Mouse (Mus musculus) C2C12 (cell line): ENCODE measurements around the gene Galnt17.

Source experiments
- CEBPB ChIP-seq: IDR thresholded peaks from one replicate; pipeline ENCODE4 v1.6.1; 2011; ENCODE audit warnings: low read depth, mild to moderate bottlenecking, control low read depth, moderate library complexity
- CTCF ChIP-seq: IDR thresholded peaks from one replicate; pipeline ENCODE4 v1.5.1; 2011; ENCODE audit not compliant: control insufficient read depth, insufficient read depth, insufficient read length
- FOSL1 ChIP-seq: IDR thresholded peaks from one replicate; pipeline ENCODE4 v1.8.0; 2011; ENCODE audit warnings: mild to moderate bottlenecking, low read length; ENCODE audit not compliant: poor library complexity, insufficient read depth, severe bottlenecking
- MYOD1 ChIP-seq: IDR thresholded peaks from one replicate; pipeline ENCODE4 v1.6.1; 2011; ENCODE audit warnings: low read depth; ENCODE audit not compliant: control insufficient read depth, insufficient read length
- MYOG ChIP-seq: IDR thresholded peaks from one replicate; pipeline ENCODE4 v1.6.1; 2011; ENCODE audit not compliant: control insufficient read depth, insufficient read length; ENCODE audit errors: extremely low read depth
- USF1 ChIP-seq: IDR thresholded peaks from one replicate; pipeline ENCODE4 v1.6.1; 2011; ENCODE audit warnings: low read depth, mild to moderate bottlenecking, control low read depth, moderate library complexity

GRCm38 (mm10) chr5:131009510-131009909 lies 298.8 kb downstream of the Galnt17 start:
- no peak for TF ChIP-seq USF1
- TF ChIP-seq CTCF = no peak
- TF ChIP-seq FOSL1 = no peak
- no peak for TF ChIP-seq CEBPB
- no peak for TF ChIP-seq MYOG
- TF ChIP-seq MYOD1 = no peak
